Mouse (Mus musculus): ENCODE measurements around the gene Itpkb. TPM values are rescaled to one million over a fixed set of nuclear protein-coding genes. Genes with fewer than 3 reads are reported as not detected.

Gene Itpkb
- total RNA-seq, 2 experiments from 2014 or later = 15.9 to 17.7 TPM

- DNase-seq (ENCODE audit: low spot score in 2 of 2) = no peak
Measured at GRCm38 (mm10) chr1:180410306-180410705, 80.0 kb downstream of the Itpkb start.

- DNase-seq (ENCODE audit: low spot score in 2 of 2) = no peak
Measured at GRCm38 (mm10) chr1:180415064-180415463, 84.8 kb downstream of the Itpkb start.

DNA sequence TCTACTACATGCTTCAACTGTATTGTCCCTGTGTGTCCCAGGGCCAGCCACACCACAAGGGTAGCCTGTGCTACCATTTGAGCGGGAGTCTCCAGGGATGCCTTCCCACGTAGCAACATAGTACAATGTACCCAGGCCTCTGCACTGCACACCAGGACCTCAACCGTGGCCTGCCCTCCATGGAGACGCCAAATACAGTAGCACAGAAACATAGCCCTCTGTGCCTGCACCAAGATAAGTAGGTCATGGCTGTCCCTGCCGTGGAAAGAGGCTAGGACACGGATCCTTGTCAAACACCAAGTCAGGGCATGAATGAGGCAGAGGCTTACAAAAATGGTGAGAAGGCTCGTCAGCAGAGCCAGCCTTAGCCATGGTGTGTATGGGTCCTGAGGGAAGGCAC, 85.6 kb downstream of the Itpkb start:
- no peak for DNase-seq (ENCODE audit: low spot score in 2 of 2)

GRCm38 (mm10) chr1:180417118-180417517, 86.8 kb downstream of the Itpkb start:
- DNase-seq (ENCODE audit: low spot score in 2 of 2) = no peak

GRCm38 (mm10) chr1:180419059-180419458, 88.8 kb downstream of the Itpkb start:
- DNase-seq (ENCODE audit: low spot score in 2 of 2) = no peak

GRCm38 (mm10) chr1:180420496-180421164, 90.3 kb downstream of the Itpkb start:
- DNase-seq (ENCODE audit: low spot score in 2 of 2) = peak; percentile 44 to 62

DNA sequence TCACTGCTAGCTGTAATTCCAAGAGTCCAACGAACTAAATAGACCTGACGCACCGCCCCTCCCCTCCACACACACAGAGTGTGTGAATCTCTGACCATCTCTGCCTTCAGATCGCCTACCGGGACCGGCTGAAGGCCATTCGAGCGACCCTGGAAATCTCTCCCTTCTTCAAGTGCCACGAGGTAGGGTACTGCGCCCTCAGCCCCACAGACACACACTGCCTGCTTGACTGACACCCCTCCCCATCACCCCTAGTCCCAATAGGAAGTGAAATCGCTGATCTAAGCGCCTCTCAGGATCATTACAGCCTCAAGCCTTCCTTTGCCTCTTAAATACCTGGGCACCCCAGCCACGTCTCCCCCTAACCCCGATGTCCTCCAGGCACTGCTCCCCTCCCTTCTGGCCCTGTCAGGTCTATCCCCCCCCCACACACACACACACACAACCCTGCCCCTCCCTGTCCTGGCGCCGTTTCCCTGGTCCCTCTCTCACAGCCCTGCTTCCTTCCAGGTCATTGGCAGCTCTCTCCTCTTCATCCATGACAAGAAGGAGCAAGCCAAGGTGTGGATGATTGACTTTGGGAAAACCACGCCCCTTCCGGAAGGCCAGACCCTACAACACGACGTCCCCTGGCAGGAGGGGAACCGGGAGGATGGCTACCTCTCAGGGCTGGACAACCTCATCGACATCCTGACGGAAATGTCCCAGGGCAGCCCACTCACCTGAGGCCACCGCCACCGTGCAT, 91.1 kb downstream of the Itpkb start:
- DNase-seq (ENCODE audit: low spot score in 2 of 2) = no peak

GRCm38 (mm10) chr1:180422076-180422828, 92.0 kb downstream of the Itpkb start:
- peak; percentile 85 to 86 for DNase-seq (ENCODE audit: low spot score in 2 of 2)

DNA sequence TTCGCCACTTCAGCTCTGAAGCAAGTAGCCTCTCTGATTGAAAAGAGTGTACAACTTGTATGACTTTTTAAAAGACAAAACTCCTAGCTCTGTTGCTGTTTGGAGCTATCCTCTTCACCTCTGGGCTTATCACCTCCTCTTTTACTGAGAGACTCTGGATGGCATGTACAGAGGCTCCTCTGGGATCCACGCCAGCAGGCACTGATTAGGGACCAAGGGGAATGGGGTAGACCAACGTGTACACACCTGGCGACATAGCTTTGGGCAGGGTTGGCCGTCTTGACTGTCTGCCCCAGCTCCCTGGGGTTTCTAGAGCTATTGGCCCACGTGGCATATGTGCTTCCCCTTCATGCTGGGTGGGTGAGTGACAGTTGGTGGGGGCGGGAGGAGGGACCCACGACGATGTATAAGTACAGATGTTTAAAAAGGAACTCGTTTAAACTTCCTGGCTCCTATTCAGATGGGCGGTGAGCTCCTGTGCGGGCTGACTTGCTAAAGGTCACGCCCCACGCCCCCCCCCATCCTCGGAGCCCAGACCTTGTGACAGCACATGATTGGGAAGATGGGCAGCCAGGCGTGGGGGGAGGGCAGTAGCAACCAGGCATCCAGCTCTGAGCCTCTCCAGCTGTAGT, 92.8 kb downstream of the Itpkb start:
- no peak for DNase-seq (ENCODE audit: low spot score in 2 of 2)

DNA sequence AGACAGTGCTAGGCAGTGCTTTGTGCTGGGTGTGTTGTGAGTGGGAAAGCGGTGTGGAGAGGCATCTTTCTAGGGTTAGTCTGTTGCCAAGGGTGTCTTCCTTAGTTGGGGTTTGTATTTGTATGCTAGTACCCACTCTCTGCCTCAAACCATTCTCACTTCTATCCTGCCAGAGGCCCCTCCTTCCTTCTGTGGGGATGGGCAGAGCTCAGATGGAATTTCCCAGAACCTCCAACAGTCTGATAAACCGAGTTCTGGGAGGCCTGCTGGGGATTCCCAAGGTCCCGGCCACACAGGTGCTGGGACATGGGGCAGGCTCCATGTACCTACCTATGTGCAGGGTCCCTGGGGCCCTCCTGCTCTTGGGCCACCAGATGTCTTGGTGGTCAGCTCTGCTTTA, 93.6 kb downstream of the Itpkb start:
- no peak for DNase-seq (ENCODE audit: low spot score in 2 of 2)

GRCm38 (mm10) chr1:180426405-180426804, 96.1 kb downstream of the Itpkb start:
- no peak for DNase-seq (ENCODE audit: low spot score in 2 of 2)

GRCm38 (mm10) chr1:180427685-180428084, 97.4 kb downstream of the Itpkb start:
- DNase-seq (ENCODE audit: low spot score in 2 of 2) = peak; percentile 41 to 49

DNA sequence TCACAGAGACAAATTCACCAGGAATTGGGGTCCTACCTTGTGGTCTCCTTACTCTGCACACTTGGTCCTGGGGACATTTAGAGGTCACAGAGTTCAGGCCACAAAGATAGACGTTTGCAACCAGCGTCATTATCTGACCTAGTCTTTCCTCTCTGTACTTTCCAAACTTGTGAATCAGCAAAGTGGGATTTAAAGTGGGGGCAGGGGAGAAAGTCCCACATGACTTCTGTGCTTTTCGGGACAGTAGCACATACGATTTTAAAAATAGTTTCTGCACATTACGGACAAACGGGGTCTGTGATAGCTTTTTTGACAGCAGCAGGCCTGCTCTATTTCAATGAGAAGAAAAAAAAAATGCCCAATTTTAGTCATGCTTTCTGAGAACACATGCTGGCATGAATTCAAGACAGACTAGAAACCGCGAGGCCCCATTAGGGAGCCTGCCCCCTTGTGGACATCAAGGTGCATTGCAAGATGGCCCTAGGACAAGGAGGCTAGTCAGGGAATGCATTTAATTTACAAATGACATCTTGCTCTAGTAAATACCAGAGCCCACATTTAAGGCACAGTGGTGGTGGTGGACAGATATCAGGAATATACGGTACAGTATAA, 97.9 kb downstream of the Itpkb start:
- DNase-seq (ENCODE audit: low spot score in 2 of 2) = peak; percentile 72 to 80

GRCm38 (mm10) chr1:180428871-180429270, 98.6 kb downstream of the Itpkb start:
- no peak for DNase-seq (ENCODE audit: low spot score in 2 of 2)

GRCm38 (mm10) chr1:180429819-180430218, 99.5 kb downstream of the Itpkb start:
- DNase-seq (ENCODE audit: low spot score in 2 of 2) = no peak

- DNase-seq (ENCODE audit: low spot score in 2 of 2) = peak; percentile 34 to 52
Measured at GRCm38 (mm10) chr1:180431833-180432232, 101.5 kb downstream of the Itpkb start.

GRCm38 (mm10) chr1:180433098-180433538, 102.8 kb downstream of the Itpkb start:
- DNase-seq (ENCODE audit: low spot score in 2 of 2) = peak; percentile 31 to 46

DNA sequence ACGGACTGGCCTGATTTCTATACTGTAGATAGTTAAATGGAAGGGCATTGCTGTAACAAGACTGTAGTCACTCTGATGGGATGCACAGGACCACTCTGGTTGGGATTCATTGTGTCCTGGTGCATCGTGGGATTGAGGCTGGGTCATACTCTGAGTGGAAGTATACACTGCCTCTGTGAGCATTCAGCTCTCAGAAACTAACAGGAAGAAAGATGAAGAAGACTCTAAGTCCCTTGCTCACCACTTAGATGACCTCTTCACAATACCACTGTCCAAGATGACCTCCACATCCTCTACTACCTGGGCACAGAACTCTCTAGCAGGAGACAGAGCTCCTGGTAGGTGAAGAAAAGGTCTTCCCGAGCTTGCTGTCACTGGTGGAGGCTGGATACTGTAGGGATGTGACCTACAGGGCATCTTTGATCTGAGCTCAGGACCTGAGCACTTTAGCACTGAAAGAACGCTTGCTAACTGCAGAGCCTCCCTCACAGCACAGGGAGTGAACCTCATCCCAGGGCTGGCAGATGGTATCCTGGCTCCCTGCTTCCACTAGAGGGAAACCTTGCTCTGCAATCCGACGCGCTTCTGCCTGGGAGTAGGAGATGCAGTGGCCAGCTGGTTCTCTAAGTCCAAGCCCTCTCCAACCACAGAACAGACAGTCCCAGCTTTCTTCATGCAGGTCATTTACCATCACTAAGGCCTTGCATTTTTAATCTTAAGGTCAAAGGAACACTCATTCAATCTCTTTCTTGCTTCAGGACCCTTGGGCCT, 103.7 kb downstream of the Itpkb start:
- peak; percentile 70 to 75 for DNase-seq (ENCODE audit: low spot score in 2 of 2)

DNA sequence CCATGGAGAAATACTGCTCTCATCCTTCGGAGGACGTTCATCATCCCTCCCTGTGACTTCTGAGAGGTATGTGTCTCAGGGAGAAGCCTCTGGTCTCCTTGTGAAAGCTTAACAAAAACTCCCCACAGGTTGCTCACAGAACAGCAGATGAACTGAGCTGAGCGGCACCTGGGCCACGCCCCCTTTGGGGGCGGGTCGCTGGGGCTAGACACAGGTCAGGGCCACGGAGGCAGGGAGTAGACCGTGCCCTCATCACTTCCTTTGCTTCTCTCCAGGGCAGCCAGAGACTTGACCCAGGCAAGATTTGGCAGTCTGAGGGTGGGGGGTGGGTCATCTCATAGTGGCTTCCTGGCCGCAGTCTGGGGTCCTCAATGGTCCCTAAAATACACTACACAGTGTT, 104.6 kb downstream of the Itpkb start:
- no peak for DNase-seq (ENCODE audit: low spot score in 2 of 2)

- no peak for DNase-seq (ENCODE audit: low spot score in 2 of 2)
Measured at GRCm38 (mm10) chr1:180439496-180439895, 109.2 kb downstream of the Itpkb start.
